In genomic region chr1:153071563-153071962, GRCm38 (mm10) we compare ENCODE assay signal across 8 mouse cellular contexts.
A peak's percentile ranks its signal among the peaks of the same experiment; 100 is the strongest.
DNase-seq lines count a peak whose midpoint lies in the region; ATAC-seq and TF ChIP-seq lines count a peak whose summit lies in the region.

No protein-coding gene starts in this region.

- intact Hi-C loops in heart, postnatal 10 days (cut with DNase I) = no loop called here

- peak overlapping the region; percentile 14; the same call in 1 of the 2 replicates for H3K4me3 ChIP-seq in hindbrain, embryonic 10.5 days
- H3K4me3 ChIP-seq in hindbrain, embryonic 11.5 days (ENCODE audit: low read depth, low read length) = no peak overlapping the region
- H3K4me3 ChIP-seq in embryonic facial prominence, embryonic 10.5 days = peak overlapping the region; percentile 35
- no peak overlapping the region for H3K4me3 ChIP-seq in lung, postnatal 0 days (ENCODE audit: low read depth, low read length)

- H3K4me1 ChIP-seq in hindbrain, embryonic 10.5 days (replicated peaks) = peaks cover 27% of the 10 kb centered on the region
- H3K4me1 ChIP-seq in hindbrain, embryonic 11.5 days (replicated peaks; ENCODE audit: control insufficient read depth, insufficient read depth, low read length) = no peaks in the 10 kb centered on the region
- H3K4me1 ChIP-seq in embryonic facial prominence, embryonic 10.5 days = peaks cover 30% of the 10 kb centered on the region
- no peaks in the 10 kb centered on the region for H3K4me1 ChIP-seq in lung, postnatal 0 days (ENCODE audit: insufficient read depth, low read depth, low read length)

- no peak for TF ChIP-seq CTCF in lung, postnatal 0 days (IDR thresholded peaks at IDR 0.05)

- H3K27me3 ChIP-seq in hindbrain, embryonic 10.5 days (ENCODE audit: insufficient read depth, poor library complexity, severe bottlenecking) = peaks cover 59% of the 10 kb centered on the region
- peaks cover 10% of the 10 kb centered on the region; the same call in 1 of the 2 replicates for H3K27me3 ChIP-seq in hindbrain, embryonic 11.5 days (ENCODE audit: control insufficient read depth, insufficient read depth, low read length)
- peaks cover 64% of the 10 kb centered on the region for H3K27me3 ChIP-seq in embryonic facial prominence, embryonic 10.5 days (replicated peaks; ENCODE audit: low read depth, poor library complexity, severe bottlenecking)
- H3K27me3 ChIP-seq in lung, postnatal 0 days (replicated peaks; ENCODE audit: insufficient read depth, low read length) = no peaks in the 10 kb centered on the region

- no peak overlapping the region for H3K4me2 ChIP-seq in hindbrain, embryonic 11.5 days (replicated peaks; ENCODE audit: low read depth, low read length)
- no peak overlapping the region; the same call in 1 of the 2 replicates for H3K4me2 ChIP-seq in lung, postnatal 0 days (replicated peaks; ENCODE audit: low read depth, low read length)

- no peak overlapping the region for H3K9ac ChIP-seq in hindbrain, embryonic 11.5 days (ENCODE audit: low read depth, low read length)
- no peak overlapping the region for H3K9ac ChIP-seq in lung, postnatal 0 days (replicated peaks; ENCODE audit: low read depth)

- no peaks in the 10 kb centered on the region for H3K36me3 ChIP-seq in hindbrain, embryonic 10.5 days
- no peaks in the 10 kb centered on the region for H3K36me3 ChIP-seq in hindbrain, embryonic 11.5 days (ENCODE audit: control insufficient read depth, insufficient read depth, low read length)
- no peaks in the 10 kb centered on the region for H3K36me3 ChIP-seq in embryonic facial prominence, embryonic 10.5 days (replicated peaks)
- H3K36me3 ChIP-seq in lung, postnatal 0 days (ENCODE audit: insufficient read depth, low read length) = no peaks in the 10 kb centered on the region

- 51% methylated on average over 16 of the region's 16 CpGs for WGBS in hindbrain, embryonic 10.5 days
- 41% methylated on average over 16 of the region's 16 CpGs for WGBS in hindbrain, embryonic 11.5 days
- 32% methylated on average over 16 of the region's 16 CpGs for WGBS in embryonic facial prominence, embryonic 10.5 days
- 38% methylated on average over 16 of the region's 16 CpGs for WGBS in lung, postnatal 0 days

- H3K9me3 ChIP-seq in hindbrain, embryonic 10.5 days = no peaks in the 10 kb centered on the region
- no peaks in the 10 kb centered on the region for H3K9me3 ChIP-seq in hindbrain, embryonic 11.5 days (ENCODE audit: control insufficient read depth, low read length)
- H3K9me3 ChIP-seq in embryonic facial prominence, embryonic 10.5 days = no peaks in the 10 kb centered on the region
- H3K9me3 ChIP-seq in lung, postnatal 0 days (ENCODE audit: low read length) = no peaks in the 10 kb centered on the region

- TF ChIP-seq EP300 in lung, postnatal 0 days (IDR thresholded peaks at IDR 0.05) = no peak

- no peak for ATAC-seq in hindbrain, embryonic 11.5 days (ENCODE audit: low FRiP score)
- ATAC-seq in lung, postnatal 0 days = peak; percentile 40
- no peak for ATAC-seq in CD4-positive, CD25-positive, alpha-beta regulatory T cell, adult 4 months

- no peak overlapping the region for H3K27ac ChIP-seq in hindbrain, embryonic 10.5 days
- no peak overlapping the region for H3K27ac ChIP-seq in hindbrain, embryonic 11.5 days (ENCODE audit: low read depth, low read length)
- H3K27ac ChIP-seq in embryonic facial prominence, embryonic 10.5 days (replicated peaks) = no peak overlapping the region
- H3K27ac ChIP-seq in lung, postnatal 0 days (ENCODE audit: low read length) = peak overlapping the region; percentile 66

- DNase-seq in hindbrain, embryonic 10.5 days (ENCODE audit: low spot score) = no peak
- DNase-seq in hindbrain, embryonic 11.5 days (ENCODE audit: low spot score) = no peak
- DNase-seq in embryonic facial prominence, embryonic 10.5 days (ENCODE audit: low spot score) = peak; percentile 67
- DNase-seq in heart, postnatal 10 days = peak; percentile 40 to 51
- peak; percentile 71 for DNase-seq in lung, postnatal 0 days (ENCODE audit: low spot score)
- DNase-seq in ovary, postnatal 14 days (ENCODE audit: low spot score) = no peak
- no peak for DNase-seq in yolk sac, embryonic 10.5 days (ENCODE audit: low spot score)

Comparison
In these comparisons a context has a peak if more than half of its experiments do, and no peak if none do; other contexts are left out.
1. H3K4me3 ChIP-seq: peak in hindbrain, embryonic 10.5 days (single experiment) and embryonic facial prominence, embryonic 10.5 days (single experiment); none in hindbrain, embryonic 11.5 days (single experiment) and lung, postnatal 0 days (single experiment).
2. DNase-seq: peak in embryonic facial prominence, embryonic 10.5 days (single experiment), heart, postnatal 10 days (2 of 2) and lung, postnatal 0 days (single experiment); none in hindbrain, embryonic 10.5 days (single experiment), hindbrain, embryonic 11.5 days (single experiment), ovary, postnatal 14 days (single experiment) and yolk sac, embryonic 10.5 days (single experiment).